Mouse (Mus musculus): ENCODE measurements around the gene Sfxn5.

Sfxn5 gene

DNA sequence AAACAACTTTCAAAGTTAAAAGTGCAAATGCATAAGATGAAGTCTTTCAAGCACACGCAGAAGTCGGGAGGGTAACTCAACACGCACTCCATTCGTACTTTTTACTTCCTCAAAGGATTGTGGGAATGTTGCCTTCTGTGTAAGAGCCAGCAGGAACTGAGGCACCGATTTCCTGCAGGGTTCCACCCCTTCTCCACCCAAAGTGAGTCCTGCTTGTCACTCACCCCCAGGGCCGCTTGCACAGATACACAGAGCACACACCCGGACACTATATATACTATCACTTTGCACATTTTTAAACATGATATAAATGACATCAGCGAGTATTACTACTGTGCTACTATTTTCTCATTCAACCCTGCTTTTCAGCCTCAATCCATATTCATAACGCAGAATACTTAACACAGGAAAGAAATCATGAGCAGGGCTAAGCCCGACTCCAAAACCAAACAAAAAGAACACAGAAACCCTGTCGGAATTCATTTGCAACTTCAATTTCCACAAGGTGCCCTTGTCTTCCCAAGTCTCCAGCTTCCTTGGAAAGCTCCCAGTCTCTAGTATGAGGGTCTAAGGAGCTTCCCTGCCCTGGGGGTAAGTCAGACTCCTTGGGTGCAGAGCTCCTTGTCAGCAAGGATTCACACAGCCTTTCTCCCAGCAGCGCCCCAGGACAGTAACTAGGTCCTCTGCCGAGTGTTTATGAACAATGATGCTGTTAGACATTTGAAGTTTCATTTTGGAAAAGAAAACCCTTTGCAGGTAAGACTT, 46.8 kb downstream of the Sfxn5 start:
- no peak for DNase-seq

DNA sequence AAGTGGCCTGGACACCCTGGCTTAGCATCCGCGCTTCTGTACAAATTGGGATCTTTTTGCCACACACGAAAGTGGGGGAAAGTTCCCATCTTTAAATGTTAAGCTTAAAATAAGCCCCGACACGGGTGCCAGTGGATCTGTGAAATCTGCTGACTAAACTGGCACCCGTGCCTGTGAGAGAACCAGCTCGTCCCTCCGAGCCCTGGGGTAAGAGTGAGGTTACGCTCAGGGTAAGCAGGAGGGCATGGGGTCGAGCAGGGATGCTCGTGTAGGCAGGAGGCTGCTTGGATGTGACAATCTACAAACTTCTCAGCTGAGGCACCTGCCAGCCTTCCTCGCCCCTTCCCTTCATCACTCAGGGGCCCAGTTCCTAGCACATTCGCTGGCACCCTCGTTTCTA, 52.4 kb downstream of the Sfxn5 start:
- DNase-seq: no peak

DNA sequence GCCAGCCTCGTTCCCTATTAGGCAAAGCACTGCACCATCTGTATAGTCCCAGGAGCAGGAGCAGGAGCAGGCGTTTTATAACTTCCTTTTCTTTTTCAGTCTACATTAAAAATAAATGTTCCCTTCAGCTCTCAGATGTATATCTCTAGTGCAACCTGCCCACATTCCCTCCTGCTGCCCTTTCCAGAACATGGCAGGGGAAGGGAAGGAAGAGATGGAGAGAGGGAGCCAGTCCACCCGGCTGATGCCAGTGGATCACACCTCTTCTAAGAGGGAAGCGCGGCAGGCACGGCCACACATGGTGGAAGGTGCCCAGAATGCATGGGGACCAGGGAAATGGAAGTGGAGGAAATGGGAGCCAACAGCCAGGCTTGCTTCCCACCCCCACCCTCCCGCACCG, 56.7 kb downstream of the Sfxn5 start:
- no peak for DNase-seq

DNA sequence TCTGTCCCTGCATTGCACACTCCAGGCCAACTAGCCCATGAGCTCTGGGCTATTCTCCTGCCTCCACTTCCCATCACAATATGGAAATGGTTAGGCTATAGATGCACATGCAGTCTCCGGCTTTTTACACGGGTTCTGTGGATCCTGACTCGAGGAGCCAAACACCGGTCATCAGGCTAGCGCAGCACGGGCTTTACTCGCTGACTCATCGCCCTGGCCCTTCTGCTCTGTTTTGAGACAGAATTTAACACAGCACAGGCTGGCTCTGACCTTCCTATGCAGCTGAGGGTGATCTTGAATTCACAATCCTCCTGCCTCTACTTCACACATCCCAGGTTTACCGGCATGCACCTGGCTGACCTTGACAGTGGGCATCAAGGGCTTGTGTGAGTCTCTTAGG, 60.8 kb downstream of the Sfxn5 start:
- DNase-seq: no peak

DNA sequence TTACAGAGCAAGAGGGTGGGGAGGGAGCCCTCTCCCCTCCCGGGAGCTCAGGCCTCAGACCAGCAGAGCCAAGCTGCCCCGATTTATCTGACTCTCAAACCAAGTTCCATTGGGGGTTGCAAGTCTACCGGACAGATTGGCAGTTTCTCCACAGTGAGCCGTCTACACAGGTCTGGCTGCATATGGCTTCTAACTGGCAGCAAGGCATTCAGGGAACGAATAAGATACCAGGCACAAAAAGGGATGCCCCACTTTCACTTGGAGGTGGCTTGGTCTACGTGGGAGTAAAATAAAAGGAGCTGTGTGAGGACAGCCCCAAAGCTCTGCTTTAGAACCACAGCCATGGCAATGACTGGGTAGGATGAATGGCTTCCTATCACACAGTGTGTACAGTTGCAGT, 67.2 kb downstream of the Sfxn5 start:
- DNase-seq: peak; percentile 78

DNA sequence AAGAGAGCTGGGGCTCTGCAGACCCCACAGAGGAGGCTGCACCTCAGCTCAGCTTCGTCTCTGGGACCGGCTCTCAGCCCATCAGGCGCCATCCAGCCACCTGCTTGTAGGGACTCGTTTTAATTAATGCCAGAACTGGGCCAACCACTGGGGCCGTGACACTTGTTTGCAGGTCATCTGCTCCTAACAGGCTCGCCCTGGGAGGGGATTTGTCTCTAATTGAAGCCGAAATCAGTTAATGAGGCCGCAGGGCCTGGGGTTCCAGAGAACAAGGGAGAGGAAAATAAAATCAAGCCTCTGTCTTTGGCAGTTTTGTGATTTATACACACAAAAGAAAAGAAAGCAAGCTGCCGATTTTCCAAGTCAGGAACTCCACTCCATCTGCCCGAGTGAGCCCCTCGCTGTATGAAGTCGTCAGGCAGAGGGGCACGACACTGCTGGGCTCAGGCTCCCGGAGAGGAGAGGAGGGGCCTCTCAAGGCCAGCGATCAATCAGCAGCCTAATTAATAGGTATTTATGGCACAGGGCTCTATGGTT, 68.2 kb downstream of the Sfxn5 start:
- no peak for DNase-seq

DNA sequence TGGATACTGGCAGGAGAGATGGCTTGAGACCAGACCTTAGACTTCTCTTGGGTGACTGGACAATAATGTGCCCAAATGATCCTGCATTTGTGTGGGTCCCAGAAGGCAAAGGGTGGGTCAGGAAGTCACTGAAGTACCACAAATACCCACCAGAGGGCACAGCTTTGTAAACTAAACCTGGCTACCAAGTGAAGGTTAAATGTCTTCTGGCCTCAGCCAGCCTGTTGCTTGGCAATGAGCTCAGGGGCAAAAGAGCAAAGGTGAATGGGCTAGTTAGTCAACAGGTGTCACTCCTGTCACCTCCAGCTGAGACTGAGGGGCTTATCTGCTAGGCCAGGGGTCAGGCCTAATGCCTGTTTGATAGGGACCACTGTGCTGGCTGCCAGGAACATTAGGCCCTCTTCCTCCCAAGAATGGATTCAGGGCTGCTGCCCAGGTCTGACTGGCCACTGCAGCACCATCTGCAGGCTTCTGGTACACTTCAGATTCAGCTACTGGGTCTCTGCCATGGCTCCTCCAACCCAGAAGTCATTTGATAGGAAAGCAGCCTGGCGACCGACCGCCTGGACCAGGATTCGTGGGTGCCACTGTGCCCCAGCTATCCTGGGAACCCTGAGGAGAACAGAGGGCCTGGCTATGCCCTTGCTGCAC, 70.2 kb downstream of the Sfxn5 start:
- DNase-seq: peak; percentile 92

DNA sequence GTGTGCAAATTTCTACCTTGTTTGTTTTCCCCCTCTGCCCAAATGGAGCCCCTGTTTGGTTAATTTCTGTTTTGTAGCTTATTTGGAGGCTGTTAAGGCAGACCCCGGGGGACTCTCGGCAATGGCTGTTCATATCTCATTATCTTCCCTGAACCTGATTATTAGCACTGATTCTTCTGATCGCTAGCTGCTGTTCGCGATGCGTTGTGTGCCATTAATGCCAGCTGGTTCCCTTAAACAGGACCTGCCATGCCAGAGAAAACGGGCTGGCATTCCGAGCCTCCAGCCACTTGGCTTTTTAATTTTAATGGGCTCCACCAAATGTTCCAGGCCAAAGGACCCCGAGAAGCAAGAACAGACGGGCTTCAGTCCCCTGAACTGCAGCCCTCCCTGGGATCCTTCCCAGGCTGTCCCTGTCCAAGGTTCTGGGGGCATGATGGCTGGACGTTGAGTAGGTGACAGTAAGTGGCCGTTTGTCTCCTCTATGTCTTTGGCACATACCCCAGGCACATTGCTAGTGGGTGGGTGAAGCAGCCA, 74.1 kb downstream of the Sfxn5 start:
- no peak for DNase-seq

DNA sequence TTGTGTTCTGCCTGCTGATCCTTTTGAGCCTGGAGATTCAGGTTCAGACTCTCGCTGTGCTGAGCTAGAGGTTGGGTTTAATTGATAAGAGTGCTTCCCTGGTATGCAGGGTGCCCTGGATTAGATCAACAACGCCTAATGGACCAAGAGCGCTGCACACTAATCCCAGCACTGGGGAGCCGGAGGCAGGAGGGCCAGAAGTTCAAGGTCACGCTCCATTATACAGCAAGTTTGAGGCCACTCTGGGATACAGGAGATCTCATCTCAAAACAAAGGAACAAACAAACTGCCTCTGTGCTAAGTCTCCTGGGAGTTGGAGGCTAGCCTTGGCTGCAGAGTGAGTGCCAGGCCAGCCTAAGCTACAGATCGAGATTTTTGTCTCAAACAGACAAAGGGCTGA, 77.6 kb downstream of the Sfxn5 start:
- no peak for DNase-seq

DNA sequence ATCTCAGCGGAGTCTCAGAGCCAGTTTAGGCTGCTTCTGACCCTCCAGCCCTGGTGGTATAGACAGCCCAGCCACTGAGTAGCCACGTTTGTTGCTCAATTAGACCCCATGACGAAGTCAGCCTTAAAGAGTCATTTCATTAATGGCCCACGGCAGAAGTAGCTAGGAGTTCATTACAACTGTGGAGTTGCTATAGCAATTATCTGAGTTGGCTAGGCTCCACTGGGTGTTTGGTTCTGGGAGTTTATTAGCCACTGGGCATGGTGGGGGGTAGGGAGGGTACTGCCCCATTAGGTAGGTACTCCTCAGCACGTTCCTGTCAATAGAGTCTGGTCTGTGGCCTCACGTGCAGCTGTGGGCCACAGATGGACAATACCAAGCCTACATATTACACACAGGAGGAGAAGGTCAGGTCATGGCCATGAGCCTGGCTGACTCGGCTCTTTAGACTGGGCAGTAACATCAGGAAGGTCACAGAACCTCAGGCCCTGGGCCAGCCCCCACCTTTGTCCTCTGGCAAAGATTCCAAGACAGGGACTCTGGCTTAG, 79.2 kb downstream of the Sfxn5 start:
- peak; percentile 95 for DNase-seq

DNA sequence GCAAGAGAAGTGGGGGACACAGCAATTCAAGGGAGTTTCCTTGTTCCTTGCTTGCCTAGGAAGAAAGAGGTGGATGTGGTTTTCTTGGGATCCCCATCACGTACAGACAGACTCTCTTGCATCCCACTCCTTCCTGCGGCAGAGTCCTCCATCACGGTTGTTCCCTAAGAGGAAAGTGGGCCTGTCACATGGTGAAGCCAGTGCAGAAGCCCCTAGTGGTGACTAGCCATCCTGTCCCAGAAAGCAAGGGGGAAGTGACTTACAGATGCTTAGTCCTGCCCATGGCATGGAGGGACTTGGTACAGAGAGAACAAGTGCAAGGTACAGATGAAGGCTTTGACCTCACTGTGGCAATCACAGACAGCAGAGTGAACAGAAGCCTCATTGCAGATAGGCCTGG, 79.9 kb downstream of the Sfxn5 start:
- no peak for DNase-seq

DNA sequence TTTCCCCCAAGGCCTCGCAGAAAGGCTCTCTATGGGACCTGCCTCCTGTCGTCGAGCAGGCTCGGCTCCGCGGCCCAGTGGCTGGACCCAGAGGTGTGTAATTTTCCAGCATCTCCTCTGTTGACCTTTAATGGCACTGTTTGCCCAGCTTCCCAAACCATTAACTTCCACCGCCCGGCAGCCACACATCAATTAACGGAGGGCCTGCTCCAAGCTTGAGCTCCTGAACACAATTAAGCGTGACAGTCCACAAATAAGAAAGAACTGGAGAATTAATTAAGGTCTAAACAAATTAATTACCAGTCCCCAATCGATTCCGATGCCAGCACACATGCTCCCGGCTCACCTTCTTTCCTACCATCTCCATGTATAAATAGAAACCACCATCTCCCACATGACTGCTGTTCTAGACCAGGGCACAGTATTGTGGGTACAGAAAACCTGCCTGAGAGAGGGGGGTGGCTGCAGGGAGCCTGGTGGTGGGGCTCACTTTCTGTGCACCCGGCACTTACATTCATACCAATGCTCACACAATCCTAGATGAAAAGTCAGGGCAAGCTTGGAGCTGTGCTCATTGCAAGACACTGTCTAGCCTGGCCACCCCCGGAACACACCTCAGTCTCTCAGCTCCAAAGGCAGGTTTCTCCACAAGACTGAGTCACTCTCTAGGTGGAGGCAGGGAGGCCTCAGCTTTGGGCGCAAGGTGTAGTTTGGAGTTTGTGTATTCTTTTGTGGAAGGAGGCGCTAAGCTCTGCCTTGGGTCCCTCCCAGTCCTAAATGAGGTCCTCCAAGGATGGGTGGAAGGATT, 80.8 kb downstream of the Sfxn5 start:
- DNase-seq: no peak

DNA sequence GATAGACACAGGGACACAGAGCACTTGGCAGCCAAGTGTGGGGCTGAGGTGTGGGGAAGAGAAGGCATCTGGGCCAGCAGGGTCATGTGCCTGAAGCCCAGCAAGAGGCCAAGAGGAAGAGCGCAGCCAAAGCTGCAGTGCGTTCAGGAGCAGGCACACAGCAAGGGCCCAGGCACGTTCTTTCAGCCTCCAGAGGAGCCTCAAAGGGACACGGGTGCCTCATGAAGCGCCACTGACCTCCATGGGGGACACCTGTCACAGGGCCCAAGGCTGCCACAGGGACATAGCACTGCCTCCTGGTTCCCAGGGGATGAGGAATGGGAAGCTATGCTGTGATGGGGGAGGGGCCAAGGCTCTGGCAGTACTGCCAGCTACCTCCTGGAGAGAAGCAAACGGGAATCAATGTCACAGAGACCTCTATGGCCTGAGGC, 82.4 kb downstream of the Sfxn5 start:
- peak; percentile 97 for DNase-seq

DNA sequence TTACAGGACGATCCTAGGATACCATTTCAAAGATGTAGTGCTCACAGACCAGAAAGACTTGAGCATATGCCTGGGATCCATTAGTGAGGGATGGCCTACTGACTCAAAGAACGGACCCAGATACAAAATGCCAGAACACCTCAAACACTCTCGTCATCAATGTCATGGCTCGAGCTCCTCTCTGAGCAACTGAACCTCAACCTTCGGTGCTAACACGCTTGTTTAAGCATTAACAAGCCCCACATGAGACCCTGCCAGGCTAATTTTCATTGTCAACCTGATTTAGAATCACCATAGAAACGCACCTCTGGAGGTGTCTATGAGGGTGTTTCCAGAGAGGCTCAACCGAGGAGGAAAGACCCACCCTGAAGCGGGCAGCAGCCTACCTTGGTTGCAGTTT, 83.4 kb downstream of the Sfxn5 start:
- no peak for DNase-seq

DNA sequence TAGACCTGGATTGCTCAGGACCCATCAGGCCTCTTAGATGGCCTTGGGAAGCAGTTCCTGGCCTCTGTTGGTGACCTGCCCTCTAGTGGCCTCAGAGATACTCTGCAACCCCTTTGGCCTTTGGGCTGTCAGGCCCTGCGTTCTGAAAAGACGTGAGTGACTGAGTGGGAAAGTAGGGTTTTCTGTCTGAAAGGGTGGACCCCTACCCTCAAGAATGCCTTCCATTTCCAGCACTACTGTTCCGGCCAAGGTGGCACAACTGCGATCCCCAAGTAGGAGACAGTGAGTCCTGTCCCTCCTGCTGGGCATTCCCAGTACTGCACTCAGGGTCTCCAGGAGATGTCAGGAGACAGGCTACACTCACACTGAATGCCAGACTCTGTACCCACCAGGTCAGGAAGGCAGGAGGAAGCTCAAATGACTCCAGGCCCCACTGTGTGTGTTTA, 94.2 kb downstream of the Sfxn5 start:
- DNase-seq: peak; percentile 93

DNA sequence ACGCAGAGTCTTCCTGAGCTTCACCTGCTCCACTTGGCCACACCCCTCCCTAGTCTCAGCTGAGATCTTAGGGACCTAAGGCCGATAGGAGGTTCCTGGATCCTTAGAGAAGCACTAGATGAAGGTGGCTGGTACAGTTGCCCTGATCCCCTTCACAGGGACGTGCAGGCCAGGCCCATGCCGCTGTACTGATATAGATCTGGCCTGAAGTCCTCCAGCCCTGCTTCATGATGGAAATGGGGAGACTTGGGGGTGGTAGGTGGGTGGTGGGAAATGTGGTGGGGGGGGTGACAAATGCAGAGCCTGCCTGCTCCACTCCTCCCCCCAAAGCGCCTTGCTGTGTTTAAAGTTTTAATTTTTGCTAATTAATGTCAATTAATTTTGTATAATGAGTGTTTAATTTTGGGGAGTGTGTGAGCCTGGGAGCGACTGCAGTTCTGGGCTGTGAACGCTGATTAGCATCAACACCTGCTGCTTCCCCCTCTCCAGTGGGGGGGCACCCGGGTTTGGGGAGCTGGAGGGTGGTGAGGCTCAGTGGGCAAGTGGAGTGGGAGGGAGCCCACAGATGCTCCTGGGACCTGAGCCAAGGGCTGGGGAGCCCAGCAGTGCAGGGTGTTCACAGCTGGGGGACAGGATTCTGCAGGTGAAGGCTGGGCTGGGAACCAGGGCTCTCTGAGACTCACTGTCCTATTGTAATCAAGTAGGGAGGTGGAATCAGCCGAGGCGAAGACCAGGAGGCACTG, 95.5 kb downstream of the Sfxn5 start:
- DNase-seq: no peak

DNA sequence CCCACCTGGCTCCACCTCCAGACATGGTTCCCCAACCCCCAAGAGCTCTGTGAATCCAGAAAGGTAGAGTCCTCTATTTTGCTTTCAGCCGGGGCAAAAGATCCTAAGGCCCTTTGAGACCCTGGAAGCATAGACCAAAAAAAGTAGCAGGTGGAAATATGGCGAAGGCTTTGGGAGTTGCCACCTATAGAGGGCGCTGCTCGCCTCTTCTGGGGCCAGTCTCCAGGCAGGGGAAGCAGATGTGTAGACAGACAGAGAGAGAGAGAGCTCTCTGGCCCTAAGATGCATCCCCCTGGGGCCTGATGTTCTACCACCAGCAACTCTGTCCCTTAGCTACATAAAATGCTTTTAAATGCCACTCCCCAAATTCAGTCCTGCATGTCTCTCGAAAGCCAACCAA, 96.2 kb downstream of the Sfxn5 start:
- no peak for DNase-seq

DNA sequence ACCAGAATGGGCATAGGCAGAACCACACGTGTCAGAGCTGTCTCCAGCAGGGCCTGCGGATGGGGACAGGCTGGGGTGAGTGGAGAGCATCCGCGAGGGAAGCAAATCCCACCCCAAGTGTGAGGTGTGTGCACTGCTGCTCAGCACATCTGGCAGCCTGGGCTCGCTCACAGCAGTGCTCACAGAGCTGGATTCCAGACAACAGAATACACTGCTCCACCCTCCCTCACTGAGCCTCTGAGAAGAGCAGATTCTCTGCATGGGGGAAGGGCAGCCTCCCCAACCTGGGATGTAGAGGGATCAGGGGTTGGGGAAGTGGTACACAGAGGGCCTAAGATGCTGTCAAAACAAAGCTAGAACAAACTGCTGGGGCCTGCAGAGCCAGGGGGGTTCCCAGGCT, 98.4 kb downstream of the Sfxn5 start:
- no peak for DNase-seq

DNA sequence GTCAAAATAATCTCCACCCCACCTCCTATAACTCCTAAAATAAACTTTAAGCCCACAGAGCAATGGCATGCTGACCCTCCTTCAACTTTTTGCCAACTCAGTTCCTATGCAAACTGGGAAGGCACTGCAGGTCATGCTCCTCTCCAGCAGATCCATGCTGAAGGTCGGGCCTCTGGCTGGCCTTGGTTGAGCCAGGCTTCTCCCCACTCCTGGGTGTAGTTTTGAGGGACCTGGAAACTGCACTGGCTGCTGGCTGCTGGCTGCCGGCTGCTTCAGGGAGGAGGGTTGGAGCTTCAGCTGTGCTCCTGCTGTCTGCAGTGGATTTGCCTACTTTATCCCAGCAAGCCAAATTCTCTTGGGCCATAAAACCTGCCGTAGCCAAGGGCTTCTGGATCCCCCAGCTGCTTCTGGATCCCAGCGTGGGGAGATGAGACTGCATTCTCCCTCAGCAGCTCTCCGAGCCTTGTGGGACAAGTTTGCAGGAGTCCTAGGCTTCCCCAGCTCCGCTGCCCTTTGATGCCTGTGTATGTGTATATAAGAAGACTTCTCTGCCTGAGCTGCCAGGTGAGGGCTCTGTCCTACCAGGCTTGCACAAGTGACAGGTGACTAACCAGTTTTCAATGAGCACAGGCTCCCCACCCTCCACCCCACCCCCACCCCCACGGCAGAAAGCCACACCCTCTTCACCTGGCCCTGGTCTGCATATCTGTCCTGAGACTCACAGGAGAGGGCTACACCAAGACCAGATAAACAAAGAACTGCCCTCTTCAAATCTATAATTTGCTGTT, 100.2 kb downstream of the Sfxn5 start:
- no peak for DNase-seq

DNA sequence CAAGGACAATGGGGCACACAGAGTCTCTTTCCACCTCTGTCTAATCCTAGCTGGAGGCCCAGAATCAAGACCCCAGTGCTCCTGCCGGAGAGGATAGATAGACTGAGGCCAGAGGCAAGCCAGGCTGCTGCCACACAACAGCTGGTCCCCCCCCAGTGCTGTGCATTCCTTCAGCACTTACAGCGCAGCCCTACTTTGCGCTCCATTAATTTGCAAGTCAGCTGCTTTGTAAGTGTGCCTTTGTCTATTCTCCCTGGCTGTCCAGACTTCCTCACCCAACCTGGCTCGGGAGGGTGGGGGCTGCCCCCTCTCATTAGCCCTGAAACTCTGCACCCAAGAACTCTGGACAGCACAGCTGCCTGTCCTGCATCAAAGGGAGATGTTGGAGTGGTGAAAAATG, 101.2 kb downstream of the Sfxn5 start:
- no peak for DNase-seq

DNA sequence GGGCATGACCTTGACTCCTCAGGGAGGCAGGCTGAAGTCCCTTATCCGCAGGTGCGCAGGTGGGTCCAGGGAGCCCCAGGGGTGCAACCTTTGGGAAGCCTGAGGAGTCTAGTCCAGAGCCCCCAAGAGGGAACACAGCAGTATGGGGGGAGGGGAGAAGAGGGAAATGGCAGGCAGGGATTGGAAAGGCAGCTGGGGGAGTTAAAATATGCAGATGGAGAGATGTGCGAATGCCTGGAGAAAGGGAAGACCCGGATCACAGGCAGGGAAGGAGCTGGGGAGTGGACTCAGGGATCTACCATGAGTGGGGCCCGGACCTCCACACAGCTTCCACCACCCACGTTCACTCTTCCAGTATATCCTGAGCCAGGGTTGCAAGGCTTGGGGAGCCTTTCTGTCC, 101.8 kb downstream of the Sfxn5 start:
- no peak for DNase-seq
